Mouse (Mus musculus): ENCODE results near the gene Gm3642. TPM values are rescaled to one million over a fixed set of nuclear protein-coding genes. Genes with fewer than 3 reads are reported as not detected.
"Not testable (repeated sequence)": the region's sequence is repeated elsewhere in the genome, so short reads cannot be mapped to it uniquely, and the experiment has no call there.

The Gm3642 gene
- polyA plus RNA-seq (2014; fragmentation: Nextera tagmentation; extraction: Ambion mirVana): not detected in 2 replicates

- DNase-seq (ENCODE audit: low spot score); H3K27ac ChIP-seq (replicated peaks; ENCODE audit: low read depth, low read length); H3K9ac ChIP-seq (ENCODE audit: low read length); H3K4me1 ChIP-seq (ENCODE audit: control insufficient read depth, insufficient read depth, low read length); H3K27me3 ChIP-seq (ENCODE audit: control insufficient read depth, insufficient read depth, low read length); H3K4me2 ChIP-seq (ENCODE audit: low read depth, severe bottlenecking); H3K4me3 ChIP-seq (ENCODE audit: low read depth, low read length); ATAC-seq (ENCODE audit: insufficient number of reproducible peaks, low FRiP score, low TSS enrichment, low read depth); H3K36me3 ChIP-seq (ENCODE audit: control insufficient read depth, insufficient read depth, low read length); H3K9me3 ChIP-seq (ENCODE audit: control insufficient read depth, low read length): not testable (repeated sequence)
- no CpG with 5 or more reads among the region's 3 CpGs for WGBS
These were observed at the start of gene Gm3642 for GRCm38 (mm10) chr14:6840211-6840610. Gene Gm3642 (minus strand): TSS chr14:6840311.

GRCm38 (mm10) chr14:6889521-6890012 lies 49.5 kb upstream of the Gm3642 start, which contains the start of gene Gm3667:
Gene Gm3667 (minus strand): TSS chr14:6889962.
- peak within 1 kb of the TSS; percentile 33 for H3K4me3 ChIP-seq (ENCODE audit: low read depth, low read length)
- WGBS: 2% methylated on average over 10 of the region's 43 CpGs
- H3K27ac ChIP-seq (replicated peaks; ENCODE audit: low read depth, low read length); H3K4me1 ChIP-seq (ENCODE audit: control insufficient read depth, insufficient read depth, low read length); H3K36me3 ChIP-seq (ENCODE audit: control insufficient read depth, insufficient read depth, low read length); ATAC-seq (ENCODE audit: insufficient number of reproducible peaks, low FRiP score, low TSS enrichment, low read depth); H3K9ac ChIP-seq (ENCODE audit: low read length); H3K9me3 ChIP-seq (ENCODE audit: control insufficient read depth, low read length); H3K27me3 ChIP-seq (ENCODE audit: control insufficient read depth, insufficient read depth, low read length): not testable (repeated sequence)
- H3K4me2 ChIP-seq (ENCODE audit: low read depth, severe bottlenecking): peak within 1 kb of the TSS; percentile 42
- peak; percentile 23 for DNase-seq (ENCODE audit: low spot score)

- not testable (repeated sequence) for H3K4me2 ChIP-seq (ENCODE audit: low read depth, severe bottlenecking); H3K9me3 ChIP-seq (ENCODE audit: control insufficient read depth, low read length); H3K4me3 ChIP-seq (ENCODE audit: low read depth, low read length); H3K4me1 ChIP-seq (ENCODE audit: control insufficient read depth, insufficient read depth, low read length); DNase-seq (ENCODE audit: low spot score); H3K9ac ChIP-seq (ENCODE audit: low read length); H3K27me3 ChIP-seq (ENCODE audit: control insufficient read depth, insufficient read depth, low read length); H3K36me3 ChIP-seq (ENCODE audit: control insufficient read depth, insufficient read depth, low read length); ATAC-seq (ENCODE audit: insufficient number of reproducible peaks, low FRiP score, low TSS enrichment, low read depth); H3K27ac ChIP-seq (replicated peaks; ENCODE audit: low read depth, low read length)
- 16% methylated on average over 4 of the region's 5 CpGs for WGBS
These were observed 48.7 kb upstream of the Gm3642 start for GRCm38 (mm10) chr14:6888811-6889210.

GRCm38 (mm10) chr14:6823297-6823696 lies 16.8 kb downstream of the Gm3642 start:
- not testable (repeated sequence) for H3K4me1 ChIP-seq (ENCODE audit: control insufficient read depth, insufficient read depth, low read length)

More at GRCm38 (mm10) chr14:6823297-6823696, 16.8 kb downstream of the Gm3642 start:
- not testable (repeated sequence) for H3K27me3 ChIP-seq (ENCODE audit: control insufficient read depth, insufficient read depth, low read length); H3K4me2 ChIP-seq (ENCODE audit: low read depth, severe bottlenecking); H3K4me3 ChIP-seq (ENCODE audit: low read depth, low read length); ATAC-seq (ENCODE audit: insufficient number of reproducible peaks, low FRiP score, low TSS enrichment, low read depth); H3K9ac ChIP-seq (ENCODE audit: low read length); DNase-seq (ENCODE audit: low spot score); H3K9me3 ChIP-seq (ENCODE audit: control insufficient read depth, low read length); H3K27ac ChIP-seq (replicated peaks; ENCODE audit: low read depth, low read length); H3K36me3 ChIP-seq (ENCODE audit: control insufficient read depth, insufficient read depth, low read length)
- 90% methylated on average over 3 of the region's 3 CpGs for WGBS

Other genes starting within 250 kb of the Gm3642 start
- 0.41 and 0.43 TPM in 2 replicates for gene Gm3629, start 249.7 kb downstream of the Gm3642 start, polyA plus RNA-seq (2014; fragmentation: Nextera tagmentation; extraction: Ambion mirVana)
- not detected in 2 replicates for gene Gm3460, start 217.9 kb downstream of the Gm3642 start, polyA plus RNA-seq (2014; fragmentation: Nextera tagmentation; extraction: Ambion mirVana)
- gene Gm10251, start 156.1 kb downstream of the Gm3642 start, polyA plus RNA-seq (2014; fragmentation: Nextera tagmentation; extraction: Ambion mirVana): not detected in 2 replicates
- gene Gm8050, start 120.1 kb downstream of the Gm3642 start, polyA plus RNA-seq (2014; fragmentation: Nextera tagmentation; extraction: Ambion mirVana): not detected in 2 replicates
- 5.1 and 5.3 TPM in 2 replicates for gene Gm3636, start 98.0 kb downstream of the Gm3642 start, polyA plus RNA-seq (2014; fragmentation: Nextera tagmentation; extraction: Ambion mirVana)
- not detected in 2 replicates for gene Gm8362, start 65.9 kb downstream of the Gm3642 start, polyA plus RNA-seq (2014; fragmentation: Nextera tagmentation; extraction: Ambion mirVana)
- gene Gm3667, start 49.7 kb upstream of the Gm3642 start, polyA plus RNA-seq (2014; fragmentation: Nextera tagmentation; extraction: Ambion mirVana): 1.3 and 2.9 TPM in 2 replicates
- gene Gm6356, start 133.5 kb upstream of the Gm3642 start, polyA plus RNA-seq (2014; fragmentation: Nextera tagmentation; extraction: Ambion mirVana): not detected in 2 replicates
- gene Gm10406, start 187.1 kb upstream of the Gm3642 start, polyA plus RNA-seq (2014; fragmentation: Nextera tagmentation; extraction: Ambion mirVana): 0.26 and 1.1 TPM in 2 replicates
- not detected in 2 replicates for gene Gm3685, start 204.7 kb upstream of the Gm3642 start, polyA plus RNA-seq (2014; fragmentation: Nextera tagmentation; extraction: Ambion mirVana)

Measured in limb, embryonic 11.5 days (tissue).